Mouse (Mus musculus): Measurements from ENCODE around the gene Tdgf1.

- TF ChIP-seq POLR2A (IDR thresholded peaks at IDR 0.05; ENCODE audit: control insufficient read depth in 1 of 2, insufficient read depth in 1 of 2, low read depth in 1 of 2, low read length in 2 of 2, poor library complexity in 1 of 2) = no peak
- no peak for TF ChIP-seq CTCF (IDR thresholded peaks at IDR 0.05 in 2 of 3, conservative IDR thresholded peaks at IDR 0.05 in 1 of 3; ENCODE audit: control insufficient read depth in 1 of 3, insufficient read depth in 1 of 3, low read depth in 2 of 3, low read length in 3 of 3, poor library complexity in 1 of 3, severe bottlenecking in 1 of 3)
- no peak for TF ChIP-seq SMC3 (IDR thresholded peaks at IDR 0.05; ENCODE audit: low read depth, low read length)
- no peak for TF ChIP-seq E2F4 (IDR thresholded peaks at IDR 0.05; ENCODE audit: borderline replicate concordance, low read depth, low read length)
Observed at GRCm38 (mm10) chr9:110893429-110893828, 52.5 kb downstream of the Tdgf1 start.

Measured in MEL (cell line).